Mouse (Mus musculus) cerebellum, adult (tissue): ENCODE data around the gene Ptpn4.

ENCODE experiments used
- ATAC-seq: cut with Nextera tagmentation; 2 replicates; pipeline ENCODE4 v1.9.2; 2017; ENCODE audit warnings: mild to moderate bottlenecking, moderate library complexity, mixed read lengths; ENCODE audit not compliant: insufficient number of reproducible peaks, low FRiP score, low TSS enrichment

Gene Ptpn4

GRCm38 (mm10) chr1:119818704-119819103 lies 18.7 kb downstream of the Ptpn4 start:
- no peak for ATAC-seq

DNA sequence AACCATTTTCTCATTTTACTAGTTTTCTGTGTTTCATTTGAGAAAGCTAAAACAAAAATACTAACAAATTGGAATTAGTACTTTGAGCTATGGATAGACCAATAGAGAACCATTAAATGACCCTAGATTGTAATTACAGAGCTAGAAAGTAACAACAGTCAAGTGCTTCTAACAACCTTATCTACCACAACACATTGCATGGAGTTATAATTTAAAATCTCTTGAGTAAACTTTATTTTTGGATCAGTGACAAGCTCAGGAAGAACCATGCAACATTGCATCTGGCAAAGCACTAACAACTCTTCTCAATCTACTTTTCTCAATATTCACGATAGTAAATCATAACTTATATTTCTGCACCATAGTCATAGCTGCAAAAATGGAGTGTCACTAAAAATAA lies 29.7 kb downstream of the Ptpn4 start:
- ATAC-seq: no peak

DNA sequence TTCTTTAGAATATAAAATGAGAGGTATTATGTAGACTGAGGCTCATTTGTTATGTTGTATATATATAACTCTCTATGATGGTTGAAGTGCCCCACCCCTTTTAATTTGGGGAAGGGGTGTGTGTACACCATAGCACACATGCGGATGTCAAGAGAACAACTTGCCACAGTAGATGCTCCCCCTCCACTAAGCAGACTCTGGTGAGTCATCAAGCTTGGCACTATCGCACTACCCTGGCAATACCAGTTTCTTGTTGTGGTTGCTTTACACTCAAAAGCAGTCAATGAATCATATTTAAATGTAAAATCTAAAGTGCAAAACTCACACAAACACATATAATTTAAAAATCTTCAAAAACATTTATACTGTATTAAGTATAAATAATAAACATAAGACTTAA lies 31.4 kb downstream of the Ptpn4 start:
- ATAC-seq: no peak

DNA sequence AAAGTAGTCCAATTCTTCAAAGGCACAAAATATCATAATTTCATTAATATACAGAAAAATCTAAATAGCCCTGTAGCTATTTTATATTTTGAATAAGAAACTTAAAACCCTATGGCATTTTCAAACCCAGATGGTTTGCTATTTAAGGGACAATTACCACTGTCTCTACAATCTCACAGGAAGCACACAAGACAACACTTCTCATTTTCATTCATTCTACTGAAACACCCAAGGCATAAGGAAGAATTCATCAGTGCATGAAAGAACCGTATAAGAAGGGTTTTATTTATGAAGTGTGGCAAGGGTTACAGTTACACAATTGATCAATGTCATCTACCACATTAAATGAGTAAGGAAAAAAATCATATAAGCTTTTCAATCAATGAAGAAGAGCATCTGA lies 32.8 kb downstream of the Ptpn4 start:
- ATAC-seq: no peak

DNA sequence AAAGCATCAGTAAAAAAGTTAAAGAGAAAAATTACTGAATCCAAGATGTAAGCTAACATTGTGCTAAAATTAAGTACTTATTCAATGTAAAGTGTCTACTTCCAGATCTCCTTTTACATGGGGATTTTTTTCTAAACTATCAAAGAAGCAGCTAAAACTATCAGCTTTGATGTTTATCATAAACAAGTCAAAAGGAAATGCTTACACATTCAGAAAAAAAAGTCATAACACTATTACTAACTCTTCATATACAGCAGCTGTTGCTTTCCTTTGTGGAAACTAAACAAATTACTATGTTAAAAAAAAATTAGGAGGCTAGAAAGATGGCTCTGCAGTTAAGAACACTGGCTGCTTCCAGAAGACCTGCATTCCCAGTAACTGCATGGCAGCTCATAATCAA lies 42.2 kb downstream of the Ptpn4 start:
- no peak for ATAC-seq

- peak; percentile 56 for ATAC-seq
Measured at GRCm38 (mm10) chr1:119794342-119794741, 43.1 kb downstream of the Ptpn4 start.

DNA sequence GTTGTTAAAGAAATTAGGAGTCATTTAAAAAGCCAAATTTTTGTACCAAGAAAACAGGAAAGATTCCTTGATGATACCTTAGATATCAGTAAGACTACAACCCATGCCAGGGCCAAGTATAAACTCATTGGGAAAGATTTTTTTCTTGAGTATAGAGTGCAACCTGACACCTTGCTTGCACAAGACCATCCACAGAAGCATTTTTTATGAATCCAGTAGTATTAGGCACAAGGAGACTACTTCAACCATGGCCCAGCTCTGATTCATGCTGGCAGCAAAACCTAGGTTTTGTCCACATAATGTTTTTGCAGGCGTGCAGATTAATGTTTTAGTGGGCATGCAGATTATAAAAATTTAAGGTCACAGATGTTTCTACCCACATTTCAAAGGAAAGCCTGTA lies 46.8 kb downstream of the Ptpn4 start:
- no peak for ATAC-seq

DNA sequence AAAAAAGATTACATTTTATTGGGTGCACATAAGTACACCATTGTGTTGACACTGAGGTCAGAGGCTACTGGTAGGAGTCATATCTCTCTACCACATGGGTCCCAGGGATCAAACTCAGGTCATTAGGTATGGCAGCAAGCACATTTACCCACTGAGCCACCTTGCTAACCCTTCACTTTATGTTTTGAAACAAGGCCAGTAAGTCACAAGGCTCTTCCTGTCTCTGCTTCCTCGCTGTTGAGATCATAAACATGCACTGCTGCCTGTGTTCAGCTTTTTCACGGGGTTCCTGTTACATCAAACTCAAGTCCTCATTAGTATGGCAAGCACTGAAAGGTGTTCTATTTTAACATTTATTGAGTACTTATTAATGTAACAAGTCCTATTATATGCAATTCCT lies 61.5 kb downstream of the Ptpn4 start:
- ATAC-seq: no peak

DNA sequence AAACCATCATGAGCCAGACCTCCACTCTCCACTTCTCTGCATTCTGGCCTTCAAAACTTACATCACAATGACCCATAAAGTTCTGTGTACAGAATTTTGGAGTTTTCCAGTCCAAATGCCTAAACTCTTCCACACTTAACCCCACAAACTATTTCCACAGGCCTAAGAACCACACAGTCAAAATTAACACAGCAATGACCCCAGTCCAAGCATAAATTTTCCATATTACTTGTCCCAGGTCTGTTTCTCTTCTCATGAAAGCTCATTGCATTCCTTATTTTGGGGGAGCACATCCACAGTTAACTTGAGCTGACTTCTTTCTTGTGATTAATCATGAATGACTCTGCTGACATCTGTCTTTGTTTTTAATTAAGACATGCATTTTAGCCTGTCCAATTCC lies 101.7 kb downstream of the Ptpn4 start:
- no peak for ATAC-seq

- no peak for ATAC-seq
Measured at GRCm38 (mm10) chr1:119734801-119735200, 102.6 kb downstream of the Ptpn4 start.

DNA sequence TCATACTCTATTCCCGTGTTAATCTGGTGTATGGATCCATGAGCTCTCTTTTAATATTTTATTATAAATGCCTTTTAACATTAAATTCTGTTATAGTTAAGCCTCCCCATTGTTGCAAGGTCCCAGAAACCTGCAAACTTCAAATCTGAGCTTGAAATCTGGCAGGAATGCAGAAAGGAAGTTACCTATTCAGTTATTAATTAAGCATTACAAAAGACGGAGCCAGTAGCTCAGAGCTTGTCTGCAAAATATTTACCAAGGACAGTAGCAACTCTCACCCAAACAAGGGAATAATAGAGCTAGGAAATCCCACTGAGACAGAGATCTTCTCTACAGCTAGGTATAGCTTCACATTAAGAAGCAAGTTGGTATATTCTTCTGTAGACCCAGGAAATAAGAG lies 106.2 kb downstream of the Ptpn4 start:
- no peak for ATAC-seq

DNA sequence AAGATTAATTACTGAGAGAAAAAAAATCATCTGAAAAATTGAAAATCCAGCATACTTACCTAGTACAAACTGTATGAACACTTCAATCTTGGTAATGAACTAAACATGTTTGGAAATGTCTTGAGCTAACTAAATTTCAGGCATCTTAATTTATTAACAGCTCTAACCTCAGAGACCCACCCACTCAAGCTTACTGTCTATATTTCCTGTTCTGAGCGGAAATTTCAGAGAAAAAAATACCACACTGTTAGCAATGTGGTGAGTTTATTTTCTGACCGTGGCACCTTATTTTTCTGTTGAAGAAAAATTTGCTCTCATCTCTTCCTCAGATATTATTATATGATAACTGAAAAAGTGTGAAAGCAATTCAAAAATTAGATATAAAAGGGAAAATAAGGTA lies 124.4 kb downstream of the Ptpn4 start:
- no peak for ATAC-seq

DNA sequence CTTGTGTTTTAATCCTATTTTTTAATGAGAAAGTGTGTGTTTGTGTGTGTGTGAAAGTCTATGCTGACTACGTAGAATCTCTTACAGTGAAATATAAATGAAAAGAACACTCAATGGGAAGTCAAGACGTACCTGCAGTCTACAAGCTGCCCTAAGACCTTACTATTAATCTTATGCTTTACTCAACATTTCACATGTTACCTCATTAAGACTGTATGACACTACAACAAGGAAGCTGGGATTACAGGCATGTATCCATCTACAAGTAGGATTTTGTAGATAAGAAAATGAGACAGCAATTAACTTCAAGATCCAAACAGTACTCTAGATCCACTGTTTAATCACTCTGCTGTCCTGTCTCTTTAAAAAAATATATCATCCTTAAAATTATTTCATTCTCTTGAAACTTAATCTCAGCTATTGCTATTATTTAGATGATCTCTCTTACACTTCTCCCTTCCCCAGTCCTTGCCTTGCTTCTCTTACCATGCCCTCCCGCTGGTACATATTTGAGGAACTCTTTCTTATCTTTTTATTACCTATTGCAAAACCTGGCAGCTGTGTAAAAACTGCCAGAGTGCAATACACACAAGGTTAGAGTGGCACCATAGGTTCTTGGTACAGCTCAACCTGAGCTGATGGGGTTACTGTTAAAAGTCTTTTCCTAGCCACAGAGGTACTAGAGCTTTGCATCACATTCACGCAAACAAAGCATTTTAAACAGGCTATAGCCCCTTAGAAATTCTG lies 130.8 kb downstream of the Ptpn4 start:
- no peak for ATAC-seq

DNA sequence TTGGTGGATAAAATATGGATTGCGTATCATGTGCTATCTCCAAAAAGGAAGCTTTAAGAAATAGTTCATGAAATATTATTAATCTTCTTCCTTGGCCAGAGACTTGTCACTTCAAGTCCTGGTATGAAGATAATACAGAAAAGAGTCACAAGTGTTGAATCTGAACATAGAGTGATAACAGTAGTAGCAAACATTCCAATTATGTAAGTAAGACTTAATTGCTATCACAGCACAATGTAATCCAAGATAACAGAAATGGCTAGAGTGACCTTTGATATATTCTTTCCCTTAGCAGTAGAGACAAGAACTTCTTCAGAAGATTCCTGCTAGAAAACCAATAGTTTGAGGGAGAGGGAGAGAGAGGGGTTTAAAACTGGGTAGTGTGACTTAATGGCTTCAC lies 140.6 kb downstream of the Ptpn4 start:
- ATAC-seq: no peak

- no peak for ATAC-seq
Measured at GRCm38 (mm10) chr1:119685773-119686558, 151.4 kb downstream of the Ptpn4 start.

DNA sequence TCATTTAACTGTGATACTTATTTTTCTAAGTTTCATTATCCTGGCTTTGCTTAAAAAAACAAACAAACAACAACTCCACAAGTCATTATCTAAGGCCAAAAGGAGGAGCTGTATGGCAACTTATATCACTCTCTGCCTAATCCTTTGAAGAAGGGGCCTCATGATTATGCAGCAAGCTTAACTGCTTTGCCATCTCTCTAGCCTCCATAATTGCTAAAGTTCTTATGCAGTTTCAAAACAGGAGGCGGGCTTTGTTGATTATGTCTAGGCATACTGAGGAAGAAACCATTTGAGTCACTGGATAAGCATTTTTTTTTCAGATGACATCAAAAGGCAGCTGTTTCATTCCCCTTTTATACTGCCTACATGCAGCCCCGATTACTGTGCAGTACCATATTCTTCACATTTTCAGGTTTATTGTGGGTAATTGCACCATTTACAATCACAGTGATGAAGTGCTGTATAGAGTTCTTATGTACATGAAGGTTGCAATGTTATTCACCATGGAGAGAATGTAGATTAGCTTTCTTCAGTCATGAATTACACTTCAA lies 155.7 kb downstream of the Ptpn4 start:
- ATAC-seq: no peak

GRCm38 (mm10) chr1:119674984-119675383 lies 162.4 kb downstream of the Ptpn4 start:
- ATAC-seq: 0 out of 2 replicates have a peak, but pooled peaks have one; percentile 56

DNA sequence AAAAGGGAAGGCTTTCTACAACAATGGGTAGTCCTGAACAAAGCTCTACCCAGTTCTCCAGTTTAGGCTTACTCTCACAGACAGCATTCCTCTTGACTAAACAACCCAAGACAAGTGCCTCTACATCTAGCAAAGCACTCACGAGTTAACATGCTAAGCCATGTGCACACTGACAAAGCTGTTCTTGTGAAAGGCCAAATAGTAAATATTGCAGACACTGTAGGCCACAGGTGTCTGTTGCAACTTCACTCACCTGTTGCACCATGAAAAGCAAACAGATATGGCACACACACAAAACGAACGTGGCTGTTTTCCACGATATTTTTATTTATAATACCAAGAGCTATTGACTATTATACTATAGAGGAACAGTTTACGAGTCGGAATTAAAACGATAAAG lies 170.5 kb downstream of the Ptpn4 start:
- ATAC-seq: no peak

DNA sequence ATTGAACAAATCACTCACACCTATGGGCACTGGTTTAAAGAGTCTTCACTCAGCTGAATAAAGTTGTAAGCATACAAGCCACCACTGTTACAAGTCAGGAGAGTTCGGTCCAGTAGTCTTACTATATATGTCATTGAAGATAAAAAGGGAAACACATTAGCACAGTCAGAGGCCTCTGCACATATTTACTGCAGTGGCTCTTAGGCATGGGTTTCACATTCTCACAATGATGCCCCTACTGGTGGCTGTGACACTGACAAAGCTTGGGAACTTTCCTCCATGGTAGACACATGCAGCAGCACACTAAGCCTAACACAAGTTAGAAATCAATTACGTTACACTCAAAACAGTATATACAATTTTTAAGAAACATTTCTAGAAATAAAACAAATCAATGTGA lies 183.1 kb downstream of the Ptpn4 start:
- no peak for ATAC-seq

DNA sequence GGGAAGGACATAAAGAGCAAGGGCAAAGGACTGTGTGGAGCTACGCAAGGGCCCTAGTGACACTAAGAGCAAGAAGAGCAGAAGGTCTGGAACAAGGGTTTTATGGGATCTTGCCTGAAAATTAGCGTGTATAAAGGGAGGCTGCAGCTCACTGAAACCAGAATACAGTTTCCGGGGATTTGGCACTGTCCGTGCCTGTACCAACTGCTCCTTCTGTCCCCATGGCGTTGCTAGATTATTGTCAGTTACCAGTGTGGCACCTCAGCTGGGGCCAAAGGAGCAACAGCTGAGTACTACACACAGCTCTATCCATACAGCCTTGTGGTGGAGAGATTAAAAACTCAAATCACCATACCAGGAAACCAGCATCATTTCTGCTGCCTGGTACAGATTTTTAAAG lies 187.0 kb downstream of the Ptpn4 start:
- ATAC-seq: 0 out of 2 replicates have a peak, but pooled peaks have one; percentile 43

DNA sequence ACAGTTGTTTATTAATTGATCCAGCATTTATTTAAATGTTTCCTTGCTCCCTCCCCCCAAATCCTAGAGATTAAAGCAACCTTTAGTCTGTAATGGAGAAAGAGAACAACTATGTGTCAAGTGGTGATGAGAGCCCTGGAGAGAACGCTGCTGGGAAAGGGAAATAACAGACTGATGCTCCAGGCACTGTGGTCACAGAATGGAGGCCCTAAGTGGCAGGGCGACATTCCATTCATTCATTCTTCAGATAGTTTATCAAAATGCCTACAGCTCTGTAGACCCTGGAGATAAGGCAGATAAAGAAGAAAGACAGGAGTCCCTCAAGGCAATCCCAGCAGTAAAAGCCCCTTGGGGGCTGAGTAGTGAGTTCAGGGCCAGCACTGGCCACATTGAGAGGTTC lies 187.8 kb downstream of the Ptpn4 start:
- no peak for ATAC-seq
